Mouse (Mus musculus) T-helper 2 cell (primary cell): Measurements from ENCODE around the gene AW209491.

Experiments used
- in situ Hi-C: fragments of 300-600 bp; cut with MboI, MseI; formaldehyde crosslinking; loops from one replicate; pipeline ENCODE4 v1.15.1; 2025; ENCODE audit warnings: high pct_unique_total_duplicates

AW209491 gene

GRCm38 (mm10) chr13:14629726-14630641 is at the start of gene AW209491:
TSS of gene AW209491 (plus strand) at chr13:14630154.
- in situ Hi-C loops: no loop called here

- in situ Hi-C loops: no loop called here
These were observed 49.6 kb upstream of the AW209491 start for GRCm38 (mm10) chr13:14580392-14580791.

- in situ Hi-C loops: loop anchor here (25.0 kb wide), 2 partner anchors 540 to 1015 kb away; partner anchors contain the start of genes Arid4b, Ggps1 and Lyst
These were observed 27.2 kb upstream of the AW209491 start for GRCm38 (mm10) chr13:14602744-14603143.

GRCm38 (mm10) chr13:14607616-14608015 is 22.3 kb upstream of the AW209491 start:
- in situ Hi-C loops: loop anchor here (25.0 kb wide), 2 partner anchors 545 to 1020 kb away; partner anchors contain the start of genes Arid4b, Ggps1 and Lyst

- in situ Hi-C loops: loop anchor here (25.0 kb wide), 2 partner anchors 550 to 1025 kb away; partner anchors contain the start of genes Arid4b, Ggps1 and Lyst
These were observed 17.5 kb upstream of the AW209491 start for GRCm38 (mm10) chr13:14612463-14612862.

GRCm38 (mm10) chr13:14612926-14613529 is 16.9 kb upstream of the AW209491 start, which contains the start of the genes Mrpl32 and Psma2:
TSS of gene Mrpl32 (minus strand) at chr13:14613165.
TSS of gene Psma2 (plus strand) at chr13:14613240.
- in situ Hi-C loops: loop anchor here (25.0 kb wide), 2 partner anchors 551 to 1026 kb away; partner anchors contain the start of genes Arid4b, Ggps1 and Lyst

- in situ Hi-C loops: loop anchor here (25.0 kb wide), 2 partner anchors 551 to 1026 kb away; partner anchors contain the start of genes Arid4b, Ggps1 and Lyst
These were observed 16.4 kb upstream of the AW209491 start for GRCm38 (mm10) chr13:14613553-14613952.

- in situ Hi-C loops: loop anchor here (25.0 kb wide), 2 partner anchors 556 to 1031 kb away; partner anchors contain the start of genes Arid4b, Ggps1 and Lyst
These were observed 11.2 kb upstream of the AW209491 start for GRCm38 (mm10) chr13:14618724-14619123.

GRCm38 (mm10) chr13:14639998-14640397 is 10.0 kb downstream of the AW209491 start:
- in situ Hi-C loops: no loop called here

GRCm38 (mm10) chr13:14649301-14649700 is 19.3 kb downstream of the AW209491 start:
- in situ Hi-C loops: loop anchor here (5.0 kb wide), 1 partner anchor 1108 kb away; no protein-coding TSS in a partner anchor

GRCm38 (mm10) chr13:14667107-14667506 is 37.2 kb downstream of the AW209491 start:
- in situ Hi-C loops: no loop called here

- in situ Hi-C loops: no loop called here
These were observed 40.4 kb downstream of the AW209491 start for GRCm38 (mm10) chr13:14670342-14670741.
